ENCODE assay signal across 8 mouse cellular contexts in genomic region chr3:41083790-41084112, GRCm38 (mm10). TPM values are rescaled to one million over a fixed set of nuclear protein-coding genes. Genes with fewer than 3 reads are reported as not detected.
DNase-seq lines count a peak whose midpoint lies in the region; ATAC-seq and TF ChIP-seq lines count a peak whose summit lies in the region.

No protein-coding gene starts in this region.

- 0 out of 4 replicates have a peak, but pooled peaks of 1 of the 2 experiments have one; percentile 16 for TF ChIP-seq EP300 in MEL (IDR thresholded peaks at IDR 0.05; ENCODE audit: low read depth in 1 of 2, low read length in 2 of 2)

- intact Hi-C loops in heart, postnatal 36 days (cut with DNase I) = loop anchor here (2.0 to 10.0 kb wide), 5 partner anchors 133 to 659 kb away; partner anchors contain the start of genes D3Ertd751e and Sclt1

- H3K4me1 ChIP-seq in heart, embryonic 14.5 days (ENCODE audit: control insufficient read depth in 2 of 2, insufficient read depth in 2 of 2, low read length in 2 of 2) = peaks cover 2 to 21% of the 10 kb centered on the region in 2 experiments; a peak in 3 of 4 replicates
- H3K4me1 ChIP-seq in MEL (ENCODE audit: control insufficient read depth in 1 of 2, insufficient read depth in 2 of 2, low read length in 2 of 2) = peaks cover 0 to 11% of the 10 kb centered on the region in 2 experiments; a peak in 3 of 4 replicates

- H3K4me2 ChIP-seq in heart, embryonic 14.5 days (ENCODE audit: low read length) = peak overlapping the region; percentile 82

- H3K27ac ChIP-seq in heart, embryonic 14.5 days (replicated peaks in 1 of 2; ENCODE audit: control insufficient read depth in 1 of 2, insufficient read depth in 1 of 2, low read depth in 2 of 2, low read length in 2 of 2) = peak overlapping the region; percentile 85 to 96
- H3K27ac ChIP-seq in MEL (ENCODE audit: control insufficient read depth, low read depth, low read length) = peak overlapping the region; percentile 83

- no peak for TF ChIP-seq POLR2A in MEL (IDR thresholded peaks at IDR 0.05; ENCODE audit: control insufficient read depth in 1 of 2, insufficient read depth in 1 of 2, low read depth in 1 of 2, low read length in 2 of 2, poor library complexity in 1 of 2)

- H3K36me3 ChIP-seq in heart, embryonic 14.5 days (ENCODE audit: control insufficient read depth, insufficient read depth, low read length) = 0 out of 2 replicates have a peak, but pooled peaks cover 2% of the 10 kb centered on the region
- peaks cover 0 to 17% of the 10 kb centered on the region in 2 experiments; a peak in 2 of 4 replicates for H3K36me3 ChIP-seq in MEL (ENCODE audit: control insufficient read depth in 1 of 2, insufficient read depth in 2 of 2, low read length in 2 of 2)

- WGBS in heart, embryonic 14.5 days = 0% methylated on average over 6 of the region's 6 CpGs

- H3K9me3 ChIP-seq in heart, embryonic 14.5 days (ENCODE audit: control insufficient read depth, low read length) = no peaks in the 10 kb centered on the region
- H3K9me3 ChIP-seq in MEL (replicated peaks; ENCODE audit: insufficient read depth, low read length) = no peaks in the 10 kb centered on the region

- peak overlapping the region; percentile 87 for H3K9ac ChIP-seq in heart, embryonic 14.5 days (ENCODE audit: low read length)
- H3K9ac ChIP-seq in MEL (ENCODE audit: control insufficient read depth, low read depth, low read length, poor library complexity, severe bottlenecking) = peak overlapping the region; percentile 98

- peak; percentile 18 for ATAC-seq in heart, embryonic 14.5 days (ENCODE audit: insufficient number of reproducible peaks, insufficient read depth, low FRiP score, low read depth)
- ATAC-seq in granulocyte monocyte progenitor cell, adult 5-6 weeks (replicated peaks; ENCODE audit: poor library complexity, severe bottlenecking) = peak; percentile 10
- ATAC-seq in megakaryocyte, adult 5-6 weeks (ENCODE audit: poor library complexity, severe bottlenecking) = peak; percentile 3

- no peak for TF ChIP-seq CTCF in MEL (IDR thresholded peaks at IDR 0.05 in 2 of 3, conservative IDR thresholded peaks at IDR 0.05 in 1 of 3; ENCODE audit: control insufficient read depth in 1 of 3, insufficient read depth in 1 of 3, low read depth in 2 of 3, low read length in 3 of 3, poor library complexity in 1 of 3, severe bottlenecking in 1 of 3)

- H3K79me2 ChIP-seq in MEL (ENCODE audit: control insufficient read depth, insufficient read depth, low read length, poor library complexity) = peaks cover 24% of the 10 kb centered on the region

- DNase-seq in heart, postnatal 36 days = no peak
- no peak for DNase-seq in MEL (ENCODE audit: low read depth, low spot score)
- DNase-seq in adrenal gland, postnatal 10 days = no peak
- no peak for DNase-seq in gastrocnemius, adult 8-10 months (ENCODE audit: low spot score in 2 of 2)
- no peak for DNase-seq in spleen, postnatal 10 days (ENCODE audit: low spot score in 2 of 2)

- no peak for TF ChIP-seq RAD21 in MEL (IDR thresholded peaks at IDR 0.05; ENCODE audit: low read depth, low read length)

- peak overlapping the region; percentile 60 to 88 for H3K4me3 ChIP-seq in heart, embryonic 14.5 days (ENCODE audit: control insufficient read depth in 1 of 2, insufficient read depth in 1 of 2, low read depth in 1 of 2, low read length in 2 of 2)
- peak overlapping the region; percentile 93 for H3K4me3 ChIP-seq in MEL (ENCODE audit: control insufficient read depth in 1 of 2, insufficient read depth in 1 of 2, low read depth in 2 of 2, low read length in 2 of 2)

- H3K27me3 ChIP-seq in heart, embryonic 14.5 days (ENCODE audit: control insufficient read depth, insufficient read depth, low read length) = no peaks in the 10 kb centered on the region
- H3K27me3 ChIP-seq in MEL (ENCODE audit: control insufficient read depth in 1 of 2, insufficient read depth in 2 of 2, low read length in 2 of 2) = no peaks in the 10 kb centered on the region

TF ChIP-seq in MEL, 35 proteins besides CTCF, POLR2A, EP300 and RAD21:
- 0 out of 2 replicates have a peak, but pooled peaks have one; percentile 30 for TF ChIP-seq TBP (IDR thresholded peaks at IDR 0.05; ENCODE audit: low read depth, low read length)
- TF ChIP-seq CHD1 (IDR thresholded peaks at IDR 0.05; ENCODE audit: low read depth, low read length) = 0 out of 2 replicates have a peak, but pooled peaks have one; percentile 23
- TF ChIP-seq JUND (IDR thresholded peaks at IDR 0.05; ENCODE audit: low read depth, low read length) = no peak
- no peak for TF ChIP-seq POLR2AphosphoS2 (IDR thresholded peaks at IDR 0.05; ENCODE audit: low read length)
- TF ChIP-seq KAT2A (conservative IDR thresholded peaks at IDR 0.05; ENCODE audit: low read depth, low read length) = no peak
- TF ChIP-seq ZNF384 (IDR thresholded peaks at IDR 0.05; ENCODE audit: low read depth, low read length) = no peak; the same call in 1 of the 2 replicates
- no peak for TF ChIP-seq MAX (IDR thresholded peaks at IDR 0.05; ENCODE audit: low read length)
- 0 out of 2 replicates have a peak, but pooled peaks have one; percentile 3 for TF ChIP-seq SMC3 (IDR thresholded peaks at IDR 0.05; ENCODE audit: low read depth, low read length)
- peak; percentile 71; the same call in 1 of the 2 replicates for TF ChIP-seq MAFK (IDR thresholded peaks at IDR 0.05; ENCODE audit: borderline replicate concordance, low read depth, low read length)
- TF ChIP-seq ETS1 (IDR thresholded peaks at IDR 0.05; ENCODE audit: low read depth, low read length) = no peak

RNA-seq across cellular contexts. Expression of gene Pgrmc2, which starts 0.9 kb away (rescaled TPM):
- polyA plus RNA-seq in heart, embryonic 14.5 days (2014; fragmentation: Nextera tagmentation; extraction: Ambion mirVana) = 32.7 and 39.7 TPM in 2 replicates
- 10 to 100 TPM; 31.8 to 36.0 TPM for total RNA-seq in heart, postnatal 36 days (2021)
- 23.2 and 23.8 TPM in 2 replicates for total RNA-seq in MEL (2012; rRNA removed)
- polyA plus RNA-seq in MEL (2012; ENCODE audit: insufficient read depth in 1 of 2, insufficient read length in 2 of 2, low read depth in 1 of 2, low replicate concordance in 2 of 2, missing spikeins in 1 of 2) = 10 to 100 TPM in 1 of 2 experiments, not detected in 1; 52.8 TPM
- total RNA-seq in granulocyte monocyte progenitor cell, adult 5-6 weeks (2014; fragmentation: Nextera tagmentation) = 31.5 and 31.6 TPM in 2 replicates
- 18.0 and 21.3 TPM in 2 replicates for total RNA-seq in granulocyte monocyte progenitor cell, adult 5-6 weeks (2017)
- total RNA-seq in megakaryocyte, adult 5-6 weeks (2015) = 14.8 and 19.6 TPM in 2 replicates
- total RNA-seq in megakaryocyte, adult 5-6 weeks (2017) = 9.1 and 11.7 TPM in 2 replicates
- total RNA-seq in adrenal gland, postnatal 10 days (2021) = 10 to 100 TPM; 43.6 to 45.7 TPM
- total RNA-seq in gastrocnemius, adult 8-10 months (2022) = 10 to 100 TPM; 21.8 to 23.5 (median 22.6) TPM
